Mouse (Mus musculus) cerebellum, adult 2 months (tissue): ENCODE measurements around the gene Pcsk4. TPM values are rescaled to one million over a fixed set of nuclear protein-coding genes. Genes with fewer than 3 reads are reported as not detected.

ENCODE experiments used
- DNase-seq, 2 experiments: peaks; one replicate each; pipeline ENCODE4 v3.0.0; 2021
- H3K27ac ChIP-seq: fragments of 200-500 bp; 2 replicates; pipeline ENCODE4 v1.5.1; 2012; ENCODE audit warnings: low read length, control low read depth, inconsistent platforms; ENCODE audit not compliant: insufficient read depth
- H3K27me3 ChIP-seq: fragments of 200-500 bp; 2 replicates; pipeline ENCODE4 v1.6.1; 2012; ENCODE audit warnings: inconsistent platforms, mild to moderate bottlenecking, low read length, moderate library complexity; ENCODE audit not compliant: control insufficient read depth, insufficient read depth
- H3K4me1 ChIP-seq: fragments of 200-500 bp; 2 replicates; pipeline ENCODE4 v1.6.1; 2011; ENCODE audit warnings: low read length; ENCODE audit not compliant: control insufficient read depth, insufficient read depth
- H3K4me3 ChIP-seq: fragments of 200-500 bp; replicated peaks from 2 replicates; pipeline ENCODE3; 2011; ENCODE audit warnings: mild to moderate bottlenecking, low read depth, low read length, control low read depth; ENCODE audit not compliant: insufficient read depth
- CTCF ChIP-seq: fragments of 200-500 bp; IDR thresholded peaks from 2 replicates; pipeline ENCODE4 v1.5.1; 2011; ENCODE audit warnings: low read depth, mild to moderate bottlenecking, control low read depth, low read length, moderate library complexity, borderline replicate concordance; ENCODE audit not compliant: insufficient read depth
- POLR2A ChIP-seq: fragments of 200-500 bp; IDR thresholded peaks from 2 replicates; pipeline ENCODE4 v1.6.1; 2011; ENCODE audit warnings: low read length, control low read depth, borderline replicate concordance; ENCODE audit not compliant: insufficient read depth
- WGBS: fragments of 180-500 bp; shearing (Covaris S2); methylation state at CpG from one replicate; pipeline ENCODE4 v1.1.7; 2018; 5-methylcytosine and 5-hydroxymethylcytosine counted together
- polyA plus RNA-seq: library from polyadenylated mRNA; depleted of rRNA; stranded (reverse); fragments of >200 nt; gene quantifications from 2 replicates; pipeline ENCODE4 v1.2.3, GENCODE M21; 2012

Pcsk4 gene
- polyA plus RNA-seq, 1 experiment = 14.1 TPM

DNA sequence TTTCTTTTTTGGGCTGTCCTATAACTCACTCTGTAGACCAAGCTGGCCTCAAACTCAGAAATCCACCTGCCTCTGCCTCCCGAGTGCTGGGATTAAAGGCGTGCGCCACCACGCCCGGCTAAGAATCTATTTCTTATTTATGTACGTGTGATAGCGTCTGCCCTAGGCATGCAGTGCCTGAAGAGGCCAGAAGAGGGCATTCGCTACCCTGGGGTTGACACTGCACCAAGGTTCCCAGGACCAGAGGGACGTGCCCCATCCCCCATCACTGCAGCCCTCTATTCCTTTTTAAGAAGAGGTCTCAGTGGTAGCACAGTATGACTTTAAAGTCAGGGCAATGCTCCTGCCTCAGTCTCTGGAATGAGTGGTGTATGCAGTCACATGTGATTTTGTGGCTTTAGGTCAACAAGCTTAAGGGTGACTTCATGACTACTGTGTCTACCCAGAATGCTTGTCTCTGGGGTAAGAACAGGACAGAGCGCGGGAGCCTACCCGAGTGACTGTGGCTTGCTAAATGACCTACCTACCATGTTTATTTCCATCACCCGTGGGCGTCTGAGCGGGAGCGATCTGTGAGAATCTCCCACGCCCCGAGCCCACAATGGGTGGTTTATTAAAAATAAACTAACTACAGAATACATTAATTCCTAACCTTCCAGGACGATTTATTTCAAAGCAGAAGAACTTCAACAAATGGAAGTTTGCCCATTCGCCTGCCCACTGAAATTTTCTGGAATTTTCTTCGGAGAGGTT, 40.9 kb upstream of the Pcsk4 start:
- no peak for DNase-seq
- no peaks in the 10 kb centered on the region for H3K4me1 ChIP-seq
- WGBS = 81% methylated on average over 21 of the region's 21 CpGs

DNA sequence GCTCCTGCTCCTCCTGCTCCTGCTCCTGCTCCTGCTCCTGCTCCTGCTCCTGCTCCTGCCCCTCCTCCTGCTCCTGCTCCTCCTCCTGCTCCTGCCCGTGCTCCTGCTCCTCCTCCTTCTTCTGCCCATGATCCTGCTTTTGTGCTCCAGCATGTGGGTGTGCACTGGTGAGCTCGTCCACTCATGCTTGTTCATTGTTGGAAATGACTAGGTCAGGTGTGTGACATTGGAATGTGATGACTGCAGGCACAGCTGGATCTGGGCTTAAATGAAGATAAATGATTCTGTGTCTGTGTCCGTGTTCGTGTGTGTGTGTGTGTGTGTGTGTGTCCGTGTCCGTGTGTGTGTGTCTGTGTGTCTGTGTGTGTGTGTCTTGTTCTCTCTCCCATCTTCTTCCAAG, 39.1 kb upstream of the Pcsk4 start:
- Histone ChIP-seq H3K27me3 (no peaks in the 10 kb centered on the region), H3K4me3 (no peak overlapping the region), H3K4me1 (no peaks in the 10 kb centered on the region), H3K27ac (no peak overlapping the region)
- 85% methylated on average over 6 of the region's 6 CpGs for WGBS
- DNase-seq = no peak
- TF ChIP-seq CTCF (no peak), POLR2A (no peak)

More for the DNA sequence above, 40.9 kb upstream of the Pcsk4 start:
- Histone ChIP-seq H3K27ac (no peak overlapping the region), H3K27me3 (no peaks in the 10 kb centered on the region), H3K4me3 (no peak overlapping the region)
- TF ChIP-seq POLR2A (no peak), CTCF (peak; percentile 21; the same call in 1 of the 2 replicates)

DNA sequence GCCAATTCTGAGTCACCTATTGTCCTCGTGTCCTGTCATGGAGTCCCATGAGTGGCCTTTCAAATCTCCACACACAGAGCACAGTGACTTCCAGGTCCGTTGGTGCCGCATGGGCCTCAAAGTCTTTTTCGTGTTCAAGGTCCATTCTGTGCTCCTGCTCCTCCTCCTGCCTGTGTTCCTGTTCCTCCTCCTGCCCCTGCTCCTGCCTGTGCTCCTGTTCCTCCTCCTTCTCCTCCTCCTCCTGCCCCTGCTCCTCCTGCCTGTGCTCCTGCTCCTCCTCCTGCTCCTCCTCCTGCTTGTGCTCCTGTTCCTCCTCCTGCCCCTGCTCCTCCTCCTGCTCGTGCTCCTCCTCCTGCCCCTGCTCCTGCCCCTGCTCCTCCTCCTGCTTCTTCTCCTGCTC, 38.7 kb upstream of the Pcsk4 start:
- Histone ChIP-seq H3K4me1 (no peaks in the 10 kb centered on the region), H3K27me3 (no peaks in the 10 kb centered on the region), H3K4me3 (no peak overlapping the region), H3K27ac (no peak overlapping the region)
- TF ChIP-seq POLR2A (no peak), CTCF (no peak)
- DNase-seq = no peak
- 50% methylated on average over 5 of the region's 5 CpGs for WGBS

DNA sequence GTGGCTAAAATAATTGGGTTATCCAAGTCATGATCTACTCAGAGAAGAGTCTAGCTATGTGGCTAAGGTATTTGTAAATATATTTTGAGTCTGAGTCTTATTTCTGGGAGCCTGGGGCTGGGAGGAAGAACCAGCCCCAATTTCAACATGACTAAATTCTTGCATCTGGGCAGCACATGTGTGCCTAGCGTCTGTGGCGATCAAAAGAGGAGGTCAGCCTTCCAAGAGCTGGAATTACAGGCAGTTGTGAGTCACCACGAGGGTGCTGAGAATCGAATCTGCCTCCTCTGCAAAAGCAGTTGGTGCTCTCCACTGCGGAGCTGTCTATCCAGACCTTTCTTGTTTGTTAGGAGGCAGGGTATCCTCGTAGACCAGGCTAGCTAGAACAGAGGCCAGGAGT, 36.4 kb upstream of the Pcsk4 start:
- no peak overlapping the region for H3K27ac ChIP-seq
- no peaks in the 10 kb centered on the region for H3K27me3 ChIP-seq
- H3K4me1 ChIP-seq = no peaks in the 10 kb centered on the region
- 67% methylated on average over 6 of the region's 6 CpGs for WGBS
- no peak for TF ChIP-seq CTCF
- no peak for TF ChIP-seq POLR2A
- no peak for DNase-seq
- H3K4me3 ChIP-seq = no peak overlapping the region

DNA sequence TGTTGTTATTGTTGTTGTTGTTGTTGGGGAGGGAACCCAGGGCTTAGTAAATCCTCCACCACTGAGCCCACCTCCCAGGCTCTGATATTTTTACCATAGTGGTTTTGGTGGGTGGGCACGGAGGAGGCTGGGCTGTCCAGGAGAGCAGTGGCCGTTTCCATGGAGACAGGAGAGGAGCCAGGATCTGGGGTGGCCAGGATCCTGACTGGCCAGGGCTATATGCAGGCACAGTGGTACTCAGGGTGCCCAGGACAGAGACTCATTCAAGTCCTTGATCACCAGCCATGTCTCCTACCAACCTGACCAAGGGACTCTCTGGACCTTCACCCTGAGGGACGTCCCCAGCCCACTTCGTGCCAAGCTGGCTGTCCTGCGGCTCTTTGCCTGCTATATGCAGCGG, 34.4 kb upstream of the Pcsk4 start:
- H3K4me3 ChIP-seq = no peak overlapping the region
- DNase-seq = no peak
- no peaks in the 10 kb centered on the region for H3K4me1 ChIP-seq
- no peak overlapping the region for H3K27ac ChIP-seq
- WGBS = 12% methylated on average over 6 of the region's 6 CpGs
- no peaks in the 10 kb centered on the region for H3K27me3 ChIP-seq
- no peak for TF ChIP-seq CTCF
- TF ChIP-seq POLR2A = no peak

DNA sequence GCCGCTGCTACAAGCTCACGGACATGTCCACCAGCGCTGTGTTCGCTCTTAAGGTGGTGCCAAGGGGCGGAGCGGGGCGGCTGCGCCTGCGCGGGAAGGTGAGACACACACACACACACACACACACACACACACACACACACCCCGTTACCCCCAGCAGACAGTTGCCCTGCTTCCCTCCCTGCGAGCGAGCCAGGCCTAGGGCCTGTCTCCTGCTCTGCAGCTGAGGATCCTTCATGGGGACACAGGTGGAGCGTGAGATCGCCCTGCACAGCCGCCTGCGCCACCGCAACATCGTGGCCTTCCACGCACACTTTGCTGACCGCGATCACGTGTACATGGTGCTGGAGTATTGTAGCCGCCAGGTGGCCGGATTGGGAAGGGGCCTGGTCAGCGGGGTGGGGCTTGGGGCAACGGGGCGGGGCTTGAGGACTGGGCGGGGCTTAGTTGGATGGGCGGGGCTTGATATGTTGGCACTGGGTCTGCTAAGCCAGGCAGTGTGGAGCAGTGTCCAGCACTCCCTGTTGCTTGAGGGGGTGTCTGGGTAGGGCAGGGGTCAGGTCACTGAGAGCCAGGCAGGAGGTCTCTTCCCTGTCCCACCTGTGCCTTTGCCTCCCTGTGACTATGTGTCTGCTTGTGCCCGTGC, 28.8 kb upstream of the Pcsk4 start:
- peak; percentile 75 to 80 for DNase-seq
- Histone ChIP-seq H3K4me1 (peaks cover 12% of the 10 kb centered on the region; the same call in 1 of the 2 replicates), H3K27me3 (no peaks in the 10 kb centered on the region), H3K27ac (no peak overlapping the region), H3K4me3 (peak overlapping the region; percentile 78)
- WGBS = 6% methylated on average over 30 of the region's 31 CpGs
- peak; percentile 52 for TF ChIP-seq POLR2A
- peak; percentile 24; the same call in 1 of the 2 replicates for TF ChIP-seq CTCF

DNA sequence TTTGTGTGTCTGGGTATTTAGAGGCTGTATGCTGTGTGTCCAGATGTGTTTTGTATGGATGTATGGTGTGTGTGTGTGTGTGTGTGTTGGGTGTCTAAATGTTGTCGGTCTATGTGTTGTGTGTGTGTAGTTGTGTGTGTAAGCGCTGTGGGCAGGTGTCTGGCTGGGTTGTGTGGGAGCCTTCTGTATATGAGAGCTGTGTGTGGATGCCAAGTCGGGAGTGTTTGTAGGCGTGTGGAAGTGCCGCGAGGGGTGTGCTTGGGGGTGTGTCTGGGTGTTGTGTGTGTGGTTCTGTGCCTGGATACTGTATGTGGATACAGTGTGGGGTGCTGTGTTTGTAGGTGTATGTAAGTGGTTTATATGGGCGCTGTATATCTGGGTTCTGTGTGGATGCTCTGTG, 28.0 kb upstream of the Pcsk4 start:
- 17% methylated on average over 7 of the region's 7 CpGs for WGBS
- DNase-seq = peak in 1 of 2 experiments; percentile 44
- Histone ChIP-seq H3K4me1 (peaks cover 12% of the 10 kb centered on the region; the same call in 1 of the 2 replicates), H3K27me3 (no peaks in the 10 kb centered on the region), H3K27ac (0 out of 2 replicates have a peak overlapping the region, but pooled peaks have one; percentile 1), H3K4me3 (peak overlapping the region; percentile 78)
- TF ChIP-seq CTCF = no peak
- TF ChIP-seq POLR2A = no peak
